Mouse (Mus musculus) intestine, embryonic 16.5 days (tissue): Measurements from ENCODE around the gene Rad51b. TPM values are rescaled to one million over a fixed set of nuclear protein-coding genes. Genes with fewer than 3 reads are reported as not detected.
A peak's percentile ranks its signal among the peaks of the same experiment; 100 is the strongest.

Source experiments
- ATAC-seq: fragments of 200-750 bp; cut with Nextera tagmentation; 2 replicates; pipeline ENCODE4 v1.8.0; 2017; ENCODE audit warnings: moderate TSS enrichment, moderate library complexity
- H3K27ac ChIP-seq: fragments of 300-500 bp; sonication (generic); 2 replicates; pipeline ENCODE4 v1.5.1; 2014; ENCODE audit warnings: mild to moderate bottlenecking, low read length
- H3K27me3 ChIP-seq: fragments of 300-500 bp; sonication (generic); replicated peaks from 2 replicates; pipeline ENCODE4 v1.6.1; 2014; ENCODE audit warnings: low read length, control low read depth, mixed read lengths; ENCODE audit not compliant: control insufficient read depth, insufficient read depth
- H3K36me3 ChIP-seq: fragments of 300-500 bp; sonication (generic); 2 replicates; pipeline ENCODE4 v1.6.1; 2014; ENCODE audit warnings: low read length, control low read depth; ENCODE audit not compliant: control insufficient read depth, insufficient read depth
- H3K4me1 ChIP-seq: fragments of 300-500 bp; sonication (generic); 2 replicates; pipeline ENCODE4 v1.6.1; 2014; ENCODE audit warnings: low read length, control low read depth, mixed read lengths; ENCODE audit not compliant: control insufficient read depth, insufficient read depth
- H3K4me2 ChIP-seq: fragments of 300-500 bp; sonication (generic); 2 replicates; pipeline ENCODE4 v1.6.1; 2014; ENCODE audit warnings: low read depth, low read length, control low read depth
- H3K4me3 ChIP-seq: fragments of 300-500 bp; sonication (generic); 2 replicates; pipeline ENCODE4 v1.5.1; 2014; ENCODE audit warnings: mild to moderate bottlenecking, low read length
- H3K9ac ChIP-seq: fragments of 300-500 bp; sonication (generic); 2 replicates; pipeline ENCODE4 v1.6.1; 2014; ENCODE audit warnings: low read depth, low read length
- H3K9me3 ChIP-seq: fragments of 300-500 bp; sonication (generic); 2 replicates; pipeline ENCODE4 v1.6.1; 2016; ENCODE audit warnings: low read length, control low read depth; ENCODE audit not compliant: control insufficient read depth
- WGBS: fragments of 180-500 bp; shearing (Covaris S2); extraction: QIAGEN DNeasy Blood & Tissue Kit; methylation state at CpG from one replicate; pipeline ENCODE4 v1.1.7; 2014; 5-methylcytosine and 5-hydroxymethylcytosine counted together
- polyA plus RNA-seq: library from polyadenylated mRNA; unstranded; fragments of >200 nt; fragmentation: Nextera tagmentation; extraction: Ambion mirVana; gene quantifications from 2 replicates; pipeline ENCODE4 v1.2.1, GENCODE M21; 2015

Gene Rad51b
- polyA plus RNA-seq, 1 experiment from 2014 or later = 6.8 TPM

GRCm38 (mm10) chr12:79771741-79772140, 474.7 kb downstream of the Rad51b start:
- Histone ChIP-seq H3K4me2 (no peak overlapping the region), H3K4me1 (peaks cover 9% of the 10 kb centered on the region), H3K4me3 (no peak overlapping the region), H3K9me3 (peaks cover 2% of the 10 kb centered on the region; the same call in 1 of the 2 replicates), H3K27me3 (no peaks in the 10 kb centered on the region), H3K27ac (no peak overlapping the region), H3K9ac (no peak overlapping the region), H3K36me3 (no peaks in the 10 kb centered on the region)
- no peak for ATAC-seq
- whole genome bisulfite sequencing = 85% methylated on average over 3 of the region's 3 CpGs

- 75% methylated on average over 4 of the region's 4 CpGs for WGBS
- ATAC-seq = no peak
- peaks cover 5% of the 10 kb centered on the region; the same call in 1 of the 2 replicates for H3K4me1 ChIP-seq
- no peak overlapping the region for H3K4me3 ChIP-seq
- H3K9ac ChIP-seq = no peak overlapping the region
- no peaks in the 10 kb centered on the region for H3K27me3 ChIP-seq
- peaks cover 2% of the 10 kb centered on the region; the same call in 1 of the 2 replicates for H3K9me3 ChIP-seq
- no peak overlapping the region for H3K27ac ChIP-seq
- no peaks in the 10 kb centered on the region for H3K36me3 ChIP-seq
- H3K4me2 ChIP-seq = no peak overlapping the region
Observed at GRCm38 (mm10) chr12:79773246-79773645, 476.2 kb downstream of the Rad51b start.

GRCm38 (mm10) chr12:79774571-79774970, 477.5 kb downstream of the Rad51b start:
- 75% methylated on average over 4 of the region's 4 CpGs for WGBS
- peak overlapping the region; percentile 25 for H3K27ac ChIP-seq
- no peaks in the 10 kb centered on the region for H3K27me3 ChIP-seq
- no peak for ATAC-seq
- H3K9ac ChIP-seq = no peak overlapping the region
- H3K9me3 ChIP-seq = peaks cover 2% of the 10 kb centered on the region; the same call in 1 of the 2 replicates
- peaks cover 3% of the 10 kb centered on the region; the same call in 1 of the 2 replicates for H3K4me1 ChIP-seq
- H3K4me3 ChIP-seq = no peak overlapping the region
- H3K4me2 ChIP-seq = no peak overlapping the region
- H3K36me3 ChIP-seq = no peaks in the 10 kb centered on the region

GRCm38 (mm10) chr12:79776828-79777227, 479.7 kb downstream of the Rad51b start:
- no peaks in the 10 kb centered on the region for H3K27me3 ChIP-seq
- ATAC-seq = no peak
- H3K36me3 ChIP-seq = no peaks in the 10 kb centered on the region
- H3K4me3 ChIP-seq = no peak overlapping the region
- WGBS = 85% methylated on average over 5 of the region's 5 CpGs
- no peak overlapping the region for H3K9ac ChIP-seq
- peaks cover 2% of the 10 kb centered on the region; the same call in 1 of the 2 replicates for H3K9me3 ChIP-seq
- no peak overlapping the region for H3K4me2 ChIP-seq
- H3K27ac ChIP-seq = no peak overlapping the region
- peaks cover 15% of the 10 kb centered on the region for H3K4me1 ChIP-seq

GRCm38 (mm10) chr12:79780745-79781144, 483.7 kb downstream of the Rad51b start:
- Histone ChIP-seq H3K27ac (peak overlapping the region; percentile 13; the same call in 1 of the 2 replicates), H3K9me3 (no peaks in the 10 kb centered on the region), H3K9ac (no peak overlapping the region), H3K4me3 (no peak overlapping the region), H3K4me1 (peaks cover 27% of the 10 kb centered on the region), H3K36me3 (no peaks in the 10 kb centered on the region), H3K4me2 (no peak overlapping the region), H3K27me3 (no peaks in the 10 kb centered on the region)
- ATAC-seq = no peak
- 45% methylated on average over 2 of the region's 2 CpGs for WGBS

GRCm38 (mm10) chr12:79781788-79782187, 484.7 kb downstream of the Rad51b start:
- Histone ChIP-seq H3K27me3 (no peaks in the 10 kb centered on the region), H3K4me2 (no peak overlapping the region), H3K9me3 (no peaks in the 10 kb centered on the region), H3K9ac (no peak overlapping the region), H3K27ac (no peak overlapping the region), H3K36me3 (no peaks in the 10 kb centered on the region), H3K4me3 (no peak overlapping the region), H3K4me1 (peaks cover 25% of the 10 kb centered on the region)
- whole genome bisulfite sequencing = 89% methylated on average over 5 of the region's 5 CpGs
- ATAC-seq = no peak

- WGBS = 73% methylated on average over 6 of the region's 6 CpGs
Observed at GRCm38 (mm10) chr12:79782444-79783117, 485.5 kb downstream of the Rad51b start.

GRCm38 (mm10) chr12:79784159-79784558, 487.1 kb downstream of the Rad51b start:
- Histone ChIP-seq H3K4me3 (no peak overlapping the region), H3K4me2 (no peak overlapping the region), H3K27me3 (no peaks in the 10 kb centered on the region), H3K9ac (no peak overlapping the region), H3K36me3 (no peaks in the 10 kb centered on the region), H3K4me1 (peaks cover 25% of the 10 kb centered on the region), H3K27ac (peak overlapping the region; percentile 67), H3K9me3 (no peaks in the 10 kb centered on the region)
- ATAC-seq = no peak
- 82% methylated on average over 7 of the region's 7 CpGs for WGBS

More at GRCm38 (mm10) chr12:79782444-79783117, 485.5 kb downstream of the Rad51b start:
- no peaks in the 10 kb centered on the region for H3K27me3 ChIP-seq
- H3K27ac ChIP-seq = peak overlapping the region; percentile 67
- H3K4me3 ChIP-seq = no peak overlapping the region
- peak; percentile 93 for ATAC-seq
- no peaks in the 10 kb centered on the region for H3K9me3 ChIP-seq
- no peak overlapping the region for H3K4me2 ChIP-seq
- H3K9ac ChIP-seq = no peak overlapping the region
- peaks cover 25% of the 10 kb centered on the region for H3K4me1 ChIP-seq
- no peaks in the 10 kb centered on the region for H3K36me3 ChIP-seq

- H3K36me3 ChIP-seq = no peaks in the 10 kb centered on the region
- no peak overlapping the region for H3K4me3 ChIP-seq
- no peak for ATAC-seq
- no peaks in the 10 kb centered on the region for H3K27me3 ChIP-seq
- peaks cover 17% of the 10 kb centered on the region for H3K4me1 ChIP-seq
- no peak overlapping the region for H3K4me2 ChIP-seq
- no peak overlapping the region for H3K27ac ChIP-seq
- WGBS = 96% methylated on average over 3 of the region's 3 CpGs
- H3K9me3 ChIP-seq = no peaks in the 10 kb centered on the region
- no peak overlapping the region for H3K9ac ChIP-seq
Observed at GRCm38 (mm10) chr12:79785691-79786090, 488.6 kb downstream of the Rad51b start.
